17 mouse cellular contexts compared by ENCODE assay signal in the genomic region with DNA sequence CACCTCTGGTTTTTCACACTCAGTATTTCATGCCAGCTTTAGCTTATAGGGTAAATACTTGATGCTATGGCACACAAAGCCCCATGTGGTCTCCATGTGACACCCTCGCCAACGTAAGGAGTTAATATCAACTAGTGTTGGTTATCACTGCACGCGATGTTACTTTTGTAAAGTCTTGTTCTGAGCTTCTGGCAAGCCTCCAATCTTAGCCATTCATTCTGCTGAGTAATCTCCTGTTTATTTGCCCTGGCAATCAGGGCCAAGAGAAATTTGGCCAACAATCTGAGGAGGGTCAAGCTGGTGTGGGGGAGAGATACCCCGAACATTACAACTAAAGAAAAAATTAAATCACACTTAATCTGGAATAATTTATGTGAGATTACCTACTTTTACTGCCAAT.
DNase-seq lines count a peak whose midpoint lies in the region; ATAC-seq and TF ChIP-seq lines count a peak whose summit lies in the region.
"Had no signal": no experiment of that assay in that cellular context is flagged by ENCODE, and none has a peak within 500 bp of the region (broad histone marks: within the 10 kb centered on the region; RNA-seq: fewer than 3 reads in every experiment).

No protein-coding gene starts in this region.

- H3K9ac ChIP-seq in stomach, postnatal 0 days (ENCODE audit: low read length): no peak overlapping the region
- H3K9ac ChIP-seq: hindbrain, embryonic 14.5 days; lung, embryonic 15.5 days had no signal

- TF ChIP-seq EP300 in stomach, postnatal 0 days (optimal IDR thresholded peaks at IDR 0.05): no peak

- 0 out of 2 replicates have a peak, but pooled peaks have one; percentile 29 for ATAC-seq in stomach, postnatal 0 days (ENCODE audit: low FRiP score, low TSS enrichment)

- 37% methylated on average over 5 of the region's 5 CpGs for WGBS in kidney, adult 2 months
- 40% methylated on average over 5 of the region's 5 CpGs for WGBS in stomach, postnatal 0 days

- no peaks in the 10 kb centered on the region for H3K36me3 ChIP-seq in kidney, adult 2 months (ENCODE audit: control insufficient read depth, insufficient read depth, low read length)
- no peaks in the 10 kb centered on the region for H3K36me3 ChIP-seq in stomach, postnatal 0 days (ENCODE audit: control insufficient read depth, insufficient read depth, low read length)
- H3K36me3 ChIP-seq: lung, embryonic 15.5 days; midbrain, embryonic 10.5 days had no signal

- no peak overlapping the region for H3K27ac ChIP-seq in kidney, adult 2 months (ENCODE audit: insufficient read depth, low read depth, low read length)
- no peak overlapping the region for H3K27ac ChIP-seq in stomach, postnatal 0 days (replicated peaks)
- H3K27ac ChIP-seq: gastrocnemius, adult 2 months; hindbrain, embryonic 14.5 days; lung, embryonic 15.5 days; midbrain, embryonic 10.5 days had no signal

- intact Hi-C loops in gastrocnemius, postnatal 14 days (cut with DNase I; ENCODE audit: low total_unique reads): no loop called here

- H3K27me3 ChIP-seq in kidney, adult 2 months (replicated peaks; ENCODE audit: control insufficient read depth, insufficient read depth, low read length): no peaks in the 10 kb centered on the region
- H3K27me3 ChIP-seq in stomach, postnatal 0 days (ENCODE audit: control insufficient read depth, insufficient read depth, low read length): no peaks in the 10 kb centered on the region
- H3K27me3 ChIP-seq: lung, embryonic 15.5 days had no signal

- DNase-seq in adrenal gland, postnatal 10 days: peak; percentile 38
- no peak for DNase-seq in adrenal gland, postnatal 4 days (ENCODE audit: low spot score in 2 of 2)
- peak; percentile 69 for DNase-seq in kidney, adult 2 months
- no peak for DNase-seq in kidney, postnatal 10 days
- peak; percentile 15 for DNase-seq in urinary bladder, postnatal 25 days (ENCODE audit: low spot score)
- DNase-seq in urinary bladder, postnatal 10 days (ENCODE audit: low spot score): no peak
- no peak for DNase-seq in stomach, postnatal 0 days (ENCODE audit: low spot score)
- DNase-seq in gastrocnemius, postnatal 14 days: no peak
- DNase-seq: cerebellum, adult 11-12 months; gastrocnemius, adult 2 months; heart, postnatal 10 days; layer of hippocampus, postnatal 36 days; spleen, adult 18-20 months; thymus, postnatal 4 days had no signal

- H3K4me2 ChIP-seq in stomach, postnatal 0 days (replicated peaks; ENCODE audit: low read depth): no peak overlapping the region
- H3K4me2 ChIP-seq: hindbrain, embryonic 14.5 days; lung, embryonic 15.5 days had no signal

- TF ChIP-seq CTCF in kidney, adult 2 months (conservative IDR thresholded peaks at IDR 0.05; ENCODE audit: insufficient read depth, insufficient read length, low read depth, low read length): no peak
- no peak for TF ChIP-seq CTCF in stomach, postnatal 0 days (IDR thresholded peaks at IDR 0.05; ENCODE audit: low read depth)

- no peaks in the 10 kb centered on the region for H3K9me3 ChIP-seq in stomach, postnatal 0 days (ENCODE audit: control insufficient read depth, low read length)
- H3K9me3 ChIP-seq: lung, embryonic 15.5 days; midbrain, embryonic 10.5 days had no signal

- no peak overlapping the region for H3K4me3 ChIP-seq in kidney, adult 2 months (ENCODE audit: insufficient read depth, low read depth, low read length)
- H3K4me3 ChIP-seq in stomach, postnatal 0 days (ENCODE audit: low read depth, low read length): no peak overlapping the region
- H3K4me3 ChIP-seq: gastrocnemius, adult 2 months; lung, embryonic 15.5 days; midbrain, embryonic 10.5 days had no signal

- no peak for TF ChIP-seq POLR2A in kidney, adult 2 months (IDR thresholded peaks at IDR 0.05; ENCODE audit: low read depth, low read length)

- H3K4me1 ChIP-seq in kidney, adult 2 months (ENCODE audit: control insufficient read depth, insufficient read depth, low read length): peaks cover 5% of the 10 kb centered on the region; the same call in 1 of the 2 replicates
- H3K4me1 ChIP-seq in stomach, postnatal 0 days (replicated peaks; ENCODE audit: control insufficient read depth, insufficient read depth): no peaks in the 10 kb centered on the region
- H3K4me1 ChIP-seq: midbrain, embryonic 10.5 days had no signal

Comparison
In these comparisons a context has a peak if more than half of its experiments do, and no peak if none do; other contexts are left out.
1. DNase-seq: peak in adrenal gland, postnatal 10 days (single experiment), kidney, adult 2 months (single experiment) and urinary bladder, postnatal 25 days (single experiment); none in adrenal gland, postnatal 4 days (0 of 2), kidney, postnatal 10 days (single experiment), urinary bladder, postnatal 10 days (single experiment), stomach, postnatal 0 days (single experiment) and gastrocnemius, postnatal 14 days (single experiment).